Mouse (Mus musculus) spleen, embryonic (tissue): ENCODE data around the gene Cryz.

Source experiments
- CTCF ChIA-PET: fragments of 350-600 bp; sonication (Branson Sonifier 250); formaldehyde crosslinking; loops from one replicate; lab custom pipeline; 2022; lab: Charles Lee

Gene Cryz

DNA sequence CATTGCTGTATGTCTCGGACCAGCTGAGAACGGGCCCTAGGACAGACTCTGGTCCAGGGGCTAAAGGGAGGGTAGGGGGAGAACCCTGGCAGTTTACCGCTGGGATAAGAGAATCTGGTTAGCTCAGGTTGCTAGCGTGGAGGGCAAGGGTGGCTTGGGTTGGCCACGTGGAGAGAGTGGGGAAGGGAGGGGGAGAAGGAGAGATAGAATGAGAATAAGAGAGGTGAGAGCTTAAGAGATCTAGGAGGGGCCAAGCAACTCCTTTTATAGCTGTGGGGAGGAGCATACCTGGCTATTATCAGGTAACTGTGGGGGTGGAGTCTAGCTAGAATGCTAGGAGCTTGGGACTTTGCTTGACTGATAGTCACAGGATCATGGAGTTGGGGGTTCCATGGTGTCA lies 74.5 kb downstream of the Cryz start:
- CTCF ChIA-PET: no interaction called here
